Mouse (Mus musculus): Measurements from ENCODE around the gene Sde2.
A peak's percentile ranks its signal among the peaks of the same experiment; 100 is the strongest.

Sde2 gene

GRCm38 (mm10) chr1:180850316-180851270 is at the start of gene Sde2:
TSS of gene Sde2 (plus strand) at chr1:180851127.
- DNase-seq (ENCODE audit: extremely low read depth, low read depth), result peak; percentile 97

DNA sequence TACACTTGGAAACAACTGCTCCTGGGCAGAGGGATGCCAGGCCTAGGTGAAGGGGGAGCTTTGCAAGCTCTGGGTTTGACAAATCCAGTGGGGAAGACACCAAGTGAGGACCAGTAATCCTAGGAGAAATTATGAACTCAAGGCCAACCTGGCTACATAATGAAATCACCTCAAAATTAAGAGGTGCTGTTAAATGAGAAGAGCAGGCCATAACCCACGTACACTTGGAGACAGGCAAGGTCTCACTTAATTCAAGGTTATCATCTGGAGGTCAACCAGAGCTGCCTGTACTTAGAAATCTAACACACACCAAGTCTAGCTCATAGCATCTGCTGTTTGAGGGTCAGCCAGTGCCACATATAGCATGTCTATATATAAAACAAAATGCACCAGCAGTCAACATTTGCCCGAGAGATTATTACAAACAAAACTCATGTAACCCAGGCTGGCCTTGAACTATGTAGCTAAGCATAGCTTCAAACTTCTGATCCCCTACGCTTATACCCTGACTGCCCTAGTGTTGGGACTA is 49.4 kb upstream of the Sde2 start:
- DNase-seq (ENCODE audit: extremely low read depth, low read depth), result no peak

GRCm38 (mm10) chr1:180803881-180804280 is 47.0 kb upstream of the Sde2 start:
- no peak for DNase-seq (ENCODE audit: extremely low read depth, low read depth)

- no peak for DNase-seq (ENCODE audit: extremely low read depth, low read depth)
Observed at GRCm38 (mm10) chr1:180808831-180809230, 42.1 kb upstream of the Sde2 start.

DNA sequence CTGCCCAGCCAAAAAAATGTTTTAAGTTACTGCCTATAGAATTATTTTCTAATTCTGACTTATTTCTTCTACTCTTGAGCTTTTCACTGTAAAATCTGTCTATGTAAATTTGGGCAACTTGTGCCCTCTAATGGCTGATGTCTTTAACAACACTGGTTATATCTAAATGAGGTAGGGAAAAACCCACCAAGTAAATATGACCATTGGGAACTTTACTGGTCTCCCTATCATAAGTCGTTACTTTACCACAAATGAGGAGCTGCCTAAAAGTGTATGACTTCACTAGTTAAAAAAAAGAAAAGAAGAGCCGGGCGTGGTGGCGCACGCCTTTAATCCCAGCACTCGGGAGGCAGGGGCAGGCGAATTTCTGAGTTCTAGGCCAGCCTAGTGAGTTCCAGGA is 40.0 kb upstream of the Sde2 start:
- DNase-seq (ENCODE audit: extremely low read depth, low read depth), result no peak

DNA sequence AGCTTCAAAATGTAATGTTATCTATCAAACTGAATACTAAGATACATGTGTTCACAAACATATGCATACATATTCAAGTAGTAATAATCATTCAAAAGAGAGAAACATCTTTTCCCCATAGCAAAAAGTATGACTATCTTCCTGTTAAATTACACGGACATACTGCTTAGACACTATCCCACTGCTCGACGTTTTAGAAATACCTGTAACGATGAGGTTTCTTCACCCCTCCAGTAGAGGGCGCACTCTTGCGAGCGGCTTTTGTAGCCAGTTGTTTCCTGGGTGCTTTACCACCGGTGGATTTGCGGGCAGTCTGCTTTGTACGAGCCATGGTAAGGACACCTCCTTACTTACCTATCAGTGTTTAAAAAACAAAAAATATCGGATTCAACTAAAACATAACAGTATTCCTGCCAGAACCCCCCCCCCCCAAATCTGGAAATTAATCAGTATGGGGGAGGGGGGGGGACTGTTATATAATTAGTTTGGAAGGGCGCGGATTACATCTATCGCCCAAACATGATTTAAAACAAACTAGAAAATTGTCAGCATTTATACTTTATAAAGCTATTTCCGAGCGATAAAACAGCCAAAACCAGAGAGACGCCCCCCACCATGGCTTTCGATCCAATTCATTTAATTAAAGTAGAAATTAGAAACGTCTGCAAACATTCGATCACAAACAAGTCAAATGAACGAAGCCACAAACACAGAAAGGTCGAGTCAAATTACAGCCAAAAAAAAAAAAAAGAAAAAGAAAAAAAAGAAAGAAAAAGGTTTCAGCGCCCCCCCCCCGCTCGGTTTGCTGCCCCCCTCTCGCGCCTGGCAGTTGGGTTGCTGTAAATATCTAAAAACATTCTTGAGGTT is 39.1 kb upstream of the Sde2 start:
- DNase-seq (ENCODE audit: extremely low read depth, low read depth), result no peak

DNA sequence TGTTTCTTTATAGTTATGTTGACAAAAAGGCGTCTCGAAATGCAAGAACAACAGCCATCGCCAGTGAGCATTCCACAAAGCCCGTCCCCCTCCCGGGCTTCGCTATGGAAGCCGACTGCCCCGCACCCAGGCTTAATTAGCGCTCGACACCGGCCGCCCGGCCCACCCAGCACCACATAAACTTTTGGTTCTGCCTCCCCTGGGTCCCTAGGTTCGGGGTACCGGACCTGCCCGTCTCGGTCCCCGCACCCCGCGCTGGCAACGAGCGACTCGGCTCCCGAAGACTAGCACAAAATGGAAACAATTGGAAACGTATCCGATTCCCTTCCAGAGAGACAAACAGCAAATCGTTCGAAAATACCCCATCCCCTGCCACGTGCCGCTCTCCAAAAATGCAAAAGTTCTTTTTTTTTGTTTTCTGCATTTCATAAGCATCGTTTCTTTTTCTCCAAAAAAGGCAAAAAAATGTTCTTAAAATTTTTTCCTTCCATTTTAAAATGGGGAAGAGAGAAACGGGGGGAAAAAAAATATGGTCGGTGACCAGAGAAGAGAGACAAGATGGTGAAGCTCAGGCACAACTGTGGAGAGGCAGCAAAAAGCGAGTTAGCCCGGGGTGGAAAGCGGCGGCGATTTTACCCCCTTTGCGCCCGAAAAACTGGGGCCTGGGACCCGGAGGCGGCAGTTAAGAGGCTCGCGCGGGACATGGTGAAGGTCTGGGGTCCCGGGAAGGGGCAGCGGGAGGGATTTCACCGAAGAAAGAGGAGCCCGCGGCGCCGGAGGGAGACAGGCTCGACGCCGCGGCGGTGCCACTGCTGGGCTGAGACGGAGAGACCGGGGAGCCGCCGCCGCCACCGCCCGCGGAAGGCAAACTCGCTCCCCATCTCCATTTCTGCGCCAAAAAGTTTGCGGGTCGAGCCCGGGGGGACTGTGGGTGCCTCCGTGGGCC is 38.2 kb upstream of the Sde2 start:
- no peak for DNase-seq (ENCODE audit: extremely low read depth, low read depth)

DNA sequence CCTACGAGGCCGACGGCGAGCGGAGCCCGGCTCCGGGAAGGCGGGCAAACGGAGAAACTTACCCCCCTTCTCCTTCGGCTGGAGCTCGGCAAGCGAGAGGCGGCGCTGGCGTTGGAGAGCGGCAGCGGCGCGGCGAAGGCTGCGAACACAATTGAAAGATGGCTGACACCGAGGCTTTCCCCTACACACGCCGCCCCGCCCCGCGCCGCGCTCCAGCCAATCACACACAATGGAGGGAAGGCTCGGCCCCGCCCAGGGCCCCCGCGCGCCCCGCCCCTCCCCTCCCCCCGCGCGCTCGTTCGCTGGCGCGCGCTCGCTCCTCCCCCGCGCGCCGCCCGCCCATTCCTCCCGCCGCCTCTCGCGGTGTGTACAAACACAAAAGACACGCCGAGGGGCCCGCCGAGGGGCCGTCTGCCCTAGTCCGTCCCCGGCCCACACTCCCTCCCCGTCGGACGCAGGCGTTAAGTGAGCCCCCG is 37.5 kb upstream of the Sde2 start:
- no peak for DNase-seq (ENCODE audit: extremely low read depth, low read depth)

DNA sequence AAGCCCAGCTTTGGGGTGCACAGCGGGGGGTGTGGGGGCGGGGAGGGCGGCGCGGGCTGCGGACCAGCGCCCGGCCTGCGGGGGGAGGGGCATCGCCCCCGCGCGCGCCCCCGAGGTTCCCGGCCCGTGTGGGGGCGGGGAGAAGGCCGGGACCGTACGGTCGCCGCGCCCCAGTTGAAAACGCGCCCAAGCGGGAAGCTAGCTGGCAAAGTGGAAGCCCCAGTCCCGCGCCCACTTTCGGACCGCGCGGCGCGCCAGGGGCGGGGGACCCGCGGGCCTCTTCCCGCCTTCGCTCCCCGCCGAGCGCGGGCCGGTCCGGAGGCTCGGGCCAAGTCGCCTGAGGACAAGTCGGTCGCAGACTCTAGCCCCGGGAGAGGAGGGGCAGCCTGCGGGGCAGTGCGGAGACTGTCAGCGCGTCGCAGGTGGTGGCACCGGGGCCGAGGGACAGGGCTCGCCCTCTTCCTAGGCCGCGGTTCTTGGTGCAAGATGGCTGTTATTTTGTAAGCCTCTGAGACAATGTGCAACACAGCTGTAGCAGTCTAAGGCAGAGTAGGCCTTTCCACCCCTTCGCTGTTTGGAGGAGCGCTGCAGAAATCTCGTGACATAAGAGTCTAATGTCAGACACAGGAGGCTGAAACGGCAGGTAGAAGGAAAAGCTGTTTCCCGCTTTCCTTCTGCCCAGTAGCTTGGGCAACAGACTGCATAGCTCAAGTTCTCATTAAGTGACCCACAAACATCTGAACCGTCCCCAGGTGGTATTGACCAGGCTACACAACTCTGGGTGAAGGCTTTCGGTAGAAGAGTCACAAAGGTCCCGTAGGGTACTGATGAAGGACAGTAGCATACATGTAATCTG is 36.8 kb upstream of the Sde2 start, which contains the start of gene H3f3a:
H3f3a (minus strand) TSS at position 59 of the 856 bp plus-strand sequence.
- DNase-seq (ENCODE audit: extremely low read depth, low read depth), result no peak

GRCm38 (mm10) chr1:180815371-180816024 is 35.4 kb upstream of the Sde2 start:
- no peak for DNase-seq (ENCODE audit: extremely low read depth, low read depth)

- no peak for DNase-seq (ENCODE audit: extremely low read depth, low read depth)
Observed at GRCm38 (mm10) chr1:180818000-180818399, 32.9 kb upstream of the Sde2 start.

GRCm38 (mm10) chr1:180821101-180821500 is 29.8 kb upstream of the Sde2 start:
- no peak for DNase-seq (ENCODE audit: extremely low read depth, low read depth)

DNA sequence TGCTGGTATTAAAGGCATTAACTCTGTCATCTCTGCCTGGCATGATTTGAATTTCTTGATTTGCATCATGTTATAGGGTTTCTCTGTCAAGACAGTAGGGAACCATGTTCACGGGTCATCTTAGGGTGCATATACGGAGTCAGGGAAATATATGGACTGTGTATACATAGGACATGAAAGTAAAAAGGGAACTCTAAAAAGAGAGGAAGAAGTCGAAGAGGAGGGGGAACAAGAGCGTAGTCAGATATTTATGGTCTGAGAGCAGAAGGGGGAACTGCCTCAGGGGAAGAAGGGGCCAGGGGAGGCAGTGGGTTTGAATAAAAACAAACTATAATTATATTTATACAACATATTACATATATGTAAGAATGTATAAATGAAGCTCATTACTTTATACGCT is 28.7 kb upstream of the Sde2 start:
- DNase-seq (ENCODE audit: extremely low read depth, low read depth), result no peak

DNA sequence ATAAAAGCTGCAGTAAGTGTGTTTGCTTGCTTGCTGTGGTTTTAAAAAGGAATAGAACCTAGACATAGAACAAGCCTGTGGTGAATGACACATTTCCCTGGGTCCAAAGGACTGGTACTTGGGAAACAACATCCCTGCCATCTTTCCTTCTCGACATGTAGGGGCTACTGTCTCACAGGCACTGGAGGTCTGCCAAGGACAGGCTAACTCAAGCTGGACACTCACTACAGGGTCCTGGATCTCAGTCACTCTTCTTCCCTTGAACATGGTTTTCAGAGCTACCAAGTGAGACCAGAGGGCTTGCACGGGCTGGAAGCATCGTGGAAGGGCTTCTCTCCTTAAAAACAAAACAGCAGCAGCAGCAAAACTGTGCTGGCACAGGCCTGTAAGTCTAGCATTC is 27.2 kb upstream of the Sde2 start:
- no peak for DNase-seq (ENCODE audit: extremely low read depth, low read depth)

DNA sequence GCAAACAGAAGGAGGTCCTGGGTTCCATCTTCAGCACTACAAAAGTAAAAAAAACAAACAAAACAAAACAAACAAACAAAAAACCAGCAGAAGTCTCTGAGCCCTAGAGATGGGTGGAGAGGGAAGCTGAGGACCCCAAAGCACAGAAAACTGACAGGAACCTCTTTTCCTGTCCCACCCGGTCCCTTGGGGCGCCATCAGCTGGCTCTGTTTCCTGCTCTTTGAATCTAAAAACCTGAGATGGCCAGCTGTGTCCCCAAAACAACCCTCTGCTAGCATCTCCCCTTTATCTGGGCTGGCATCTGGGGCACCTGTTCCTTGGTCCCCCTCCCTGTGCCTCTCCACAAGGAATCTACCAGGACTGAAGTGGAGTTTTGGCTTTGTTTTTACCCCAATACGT is 26.2 kb upstream of the Sde2 start:
- no peak for DNase-seq (ENCODE audit: extremely low read depth, low read depth)

DNA sequence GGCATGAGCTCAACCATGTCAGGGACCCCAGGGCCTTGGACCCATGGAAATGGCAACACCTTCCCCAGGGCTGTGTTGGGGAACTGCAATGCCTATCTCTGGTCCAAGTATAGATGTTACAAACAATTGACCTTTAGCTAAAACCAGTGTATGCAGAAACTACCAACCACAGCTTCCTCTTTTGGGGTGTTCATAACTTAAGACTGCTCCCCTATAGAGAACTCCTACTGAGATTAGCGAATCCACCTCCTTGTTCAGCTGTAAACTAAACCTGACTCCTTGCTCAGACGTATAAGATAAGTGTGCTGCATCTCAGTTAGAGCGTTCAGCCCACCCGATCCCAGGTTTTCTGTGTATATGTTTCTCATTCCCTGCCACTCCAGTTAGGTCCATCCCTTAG is 24.3 kb upstream of the Sde2 start:
- DNase-seq (ENCODE audit: extremely low read depth, low read depth), result peak; percentile 83

GRCm38 (mm10) chr1:180829775-180830174 is 21.2 kb upstream of the Sde2 start:
- DNase-seq (ENCODE audit: extremely low read depth, low read depth), result peak; percentile 83

DNA sequence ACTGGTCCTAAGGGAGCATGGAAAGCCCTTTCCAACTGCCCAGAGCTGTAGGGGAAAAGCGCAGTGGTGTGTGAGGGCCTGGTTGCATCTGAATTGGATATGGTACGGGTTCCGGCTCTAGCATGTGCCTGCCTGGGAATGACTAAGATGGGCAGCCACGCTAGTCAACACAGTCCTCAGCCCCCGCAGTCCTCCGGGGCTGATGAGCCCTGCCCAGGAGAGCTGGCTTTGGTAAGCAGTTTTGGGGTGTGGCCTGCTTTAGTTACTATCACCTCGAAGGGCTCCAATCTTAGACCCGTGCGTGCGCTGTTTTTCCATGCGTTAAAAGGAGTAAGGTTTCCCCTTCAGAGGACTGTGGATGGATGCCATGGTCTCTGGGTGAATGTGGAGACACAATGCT is 20.8 kb upstream of the Sde2 start:
- DNase-seq (ENCODE audit: extremely low read depth, low read depth), result no peak
